Mouse (Mus musculus) erythroblast, embryonic 14.5 days (primary cell): Measurements from ENCODE around the gene Ltbp1. TPM values are rescaled to one million over a fixed set of nuclear protein-coding genes. Genes with fewer than 3 reads are reported as not detected.

ENCODE experiments used
- H3K27me3 ChIP-seq: 2 replicates; pipeline ENCODE4 v1.6.1; 2012; ENCODE audit warnings: inconsistent platforms; ENCODE audit not compliant: control insufficient read depth
- H3K36me3 ChIP-seq: 2 replicates; pipeline ENCODE4 v1.6.1; 2012; ENCODE audit warnings: mild to moderate bottlenecking, inconsistent platforms; ENCODE audit not compliant: control insufficient read depth
- H3K4me1 ChIP-seq: 2 replicates; pipeline ENCODE4 v1.6.1; 2012; ENCODE audit warnings: inconsistent platforms; ENCODE audit not compliant: control insufficient read depth
- H3K4me3 ChIP-seq: replicated peaks from 2 replicates; pipeline ENCODE3; 2012; ENCODE audit warnings: moderate library complexity, mild to moderate bottlenecking, inconsistent platforms
- H3K9me3 ChIP-seq: 2 replicates; pipeline ENCODE4 v1.6.1; 2012; ENCODE audit warnings: low read length, inconsistent platforms, mixed read lengths; ENCODE audit not compliant: control insufficient read depth
- GATA1 ChIP-seq: IDR thresholded peaks from 2 replicates; pipeline ENCODE4 v1.6.1; 2012; ENCODE audit warnings: low read length, inconsistent platforms, mixed read lengths
- TAL1 ChIP-seq: IDR thresholded peaks from 3 replicates; pipeline ENCODE4 v1.6.1; 2012; ENCODE audit warnings: low read length, inconsistent platforms, mixed read lengths
- polyA plus RNA-seq: library from polyadenylated mRNA; stranded (reverse); fragments of >175 nt; gene quantifications from 2 replicates; pipeline ENCODE4 v1.2.3, GENCODE M21; 2012

Gene Ltbp1
- polyA plus RNA-seq, 1 experiment = 0.06 TPM

DNA sequence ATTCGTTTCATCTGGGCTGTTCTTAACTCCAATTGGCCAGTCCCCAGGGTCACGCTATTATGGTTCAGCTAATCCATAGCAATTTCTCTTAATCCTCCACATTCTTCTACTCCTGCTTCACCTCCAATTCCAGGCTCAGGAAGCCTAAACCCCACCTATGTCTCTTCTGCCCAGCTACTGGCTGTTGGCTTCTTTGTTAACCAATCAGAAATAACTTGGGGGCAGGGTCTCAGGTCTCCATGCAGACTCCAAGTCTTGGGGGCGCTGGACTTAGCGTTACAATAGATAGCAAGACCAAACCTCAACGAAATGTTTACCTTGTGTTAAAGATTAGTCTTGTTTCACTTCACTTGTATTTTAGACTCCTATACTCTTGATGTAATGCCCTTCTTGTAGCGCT lies 85.2 kb downstream of the Ltbp1 start:
- H3K27me3 ChIP-seq = no peaks in the 10 kb centered on the region
- no peak for TF ChIP-seq TAL1
- no peak for TF ChIP-seq GATA1
- no peaks in the 10 kb centered on the region for H3K9me3 ChIP-seq
- H3K4me1 ChIP-seq = no peaks in the 10 kb centered on the region
- no peak overlapping the region for H3K4me3 ChIP-seq
- H3K36me3 ChIP-seq = no peaks in the 10 kb centered on the region

DNA sequence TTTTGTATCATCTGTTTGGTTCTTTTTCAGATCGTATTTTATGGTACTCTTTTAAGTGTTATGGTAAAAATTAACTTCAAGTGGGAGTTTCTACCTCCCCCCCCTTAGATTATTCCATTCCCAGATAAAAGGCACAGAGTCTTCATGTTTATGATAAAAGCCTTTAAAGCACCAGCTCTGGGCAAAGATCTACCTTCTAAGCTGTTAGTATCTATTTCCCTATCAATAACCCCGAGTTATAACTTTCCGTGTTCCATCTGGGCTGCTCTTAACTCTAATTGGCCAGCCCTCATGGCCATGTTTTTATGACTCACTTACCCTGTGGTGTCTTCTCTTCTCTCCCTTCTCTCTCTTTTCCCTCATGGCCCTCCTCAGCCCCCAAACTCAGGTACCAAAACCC lies 88.2 kb downstream of the Ltbp1 start:
- Histone ChIP-seq H3K9me3 (no peaks in the 10 kb centered on the region), H3K4me1 (no peaks in the 10 kb centered on the region), H3K27me3 (no peaks in the 10 kb centered on the region), H3K36me3 (no peaks in the 10 kb centered on the region), H3K4me3 (no peak overlapping the region)
- TF ChIP-seq GATA1 = no peak
- TF ChIP-seq TAL1 = no peak

DNA sequence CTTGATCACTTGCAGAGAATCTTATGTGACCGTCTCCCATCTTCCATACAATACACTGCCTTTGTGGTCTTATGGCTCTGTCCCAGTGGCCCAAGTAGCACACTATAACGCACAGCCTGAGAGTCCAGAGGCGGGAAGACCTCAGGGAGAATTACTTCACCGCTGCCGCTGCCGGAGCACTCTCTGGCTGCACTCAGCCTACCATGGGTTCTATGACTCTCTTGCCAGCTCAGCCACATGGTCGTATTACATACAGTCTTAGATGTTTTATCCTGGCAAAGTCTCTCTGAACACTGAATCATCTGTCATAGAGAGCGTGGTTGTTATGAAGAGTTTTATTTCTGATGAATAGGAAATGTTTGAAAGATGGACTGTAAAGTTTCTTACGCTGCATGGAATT lies 89.2 kb downstream of the Ltbp1 start:
- no peaks in the 10 kb centered on the region for H3K27me3 ChIP-seq
- H3K4me1 ChIP-seq = no peaks in the 10 kb centered on the region
- H3K4me3 ChIP-seq = no peak overlapping the region
- H3K36me3 ChIP-seq = no peaks in the 10 kb centered on the region; the same call in 1 of the 2 replicates
- no peak for TF ChIP-seq TAL1
- TF ChIP-seq GATA1 = no peak
- no peaks in the 10 kb centered on the region for H3K9me3 ChIP-seq

DNA sequence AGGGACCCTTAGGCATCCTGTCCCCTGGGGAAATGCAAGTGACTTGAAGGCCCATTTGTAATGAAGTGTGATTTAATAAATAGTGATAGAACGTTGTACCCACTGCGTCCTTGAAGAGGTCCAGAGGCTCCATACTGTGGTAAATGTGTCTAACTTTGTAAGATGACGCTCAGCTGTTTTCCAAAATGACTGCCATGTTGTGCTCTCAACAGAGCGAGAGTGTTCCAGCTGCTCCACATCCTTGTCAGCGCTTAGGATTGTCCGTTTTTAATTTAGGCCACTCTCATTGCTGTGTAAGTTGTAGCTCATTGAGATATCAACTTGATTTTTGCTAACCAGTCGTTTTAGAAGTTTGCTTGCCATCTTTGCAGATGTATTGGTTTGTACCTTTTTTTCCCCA lies 91.4 kb downstream of the Ltbp1 start:
- Histone ChIP-seq H3K4me1 (peaks cover 4% of the 10 kb centered on the region), H3K36me3 (peaks cover 5% of the 10 kb centered on the region), H3K9me3 (no peaks in the 10 kb centered on the region), H3K27me3 (no peaks in the 10 kb centered on the region), H3K4me3 (no peak overlapping the region)
- TF ChIP-seq TAL1 (no peak), GATA1 (no peak)

DNA sequence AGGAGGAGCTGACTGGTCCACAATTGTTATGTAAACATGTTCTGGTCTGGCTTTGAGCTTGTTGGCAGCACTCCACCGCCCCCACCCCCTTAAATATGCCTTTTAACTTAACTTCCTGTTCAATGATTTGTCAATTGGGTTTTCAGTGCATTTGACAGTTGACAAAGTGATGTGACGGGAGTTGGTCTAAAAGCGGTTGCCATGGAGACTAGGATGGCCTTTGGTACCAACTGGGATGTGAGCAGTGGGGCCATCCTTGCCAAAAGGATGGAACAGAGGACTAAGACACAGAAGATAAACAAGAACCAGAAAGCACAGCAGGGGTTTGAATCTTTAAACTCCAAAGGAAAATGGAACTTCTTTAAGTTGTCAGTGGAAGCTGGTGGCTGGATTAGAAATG lies 92.0 kb downstream of the Ltbp1 start:
- H3K4me1 ChIP-seq = peaks cover 4% of the 10 kb centered on the region
- H3K4me3 ChIP-seq = no peak overlapping the region
- TF ChIP-seq TAL1 (no peak), GATA1 (no peak)
- H3K27me3 ChIP-seq = no peaks in the 10 kb centered on the region
- no peaks in the 10 kb centered on the region for H3K9me3 ChIP-seq
- H3K36me3 ChIP-seq = peaks cover 5% of the 10 kb centered on the region

DNA sequence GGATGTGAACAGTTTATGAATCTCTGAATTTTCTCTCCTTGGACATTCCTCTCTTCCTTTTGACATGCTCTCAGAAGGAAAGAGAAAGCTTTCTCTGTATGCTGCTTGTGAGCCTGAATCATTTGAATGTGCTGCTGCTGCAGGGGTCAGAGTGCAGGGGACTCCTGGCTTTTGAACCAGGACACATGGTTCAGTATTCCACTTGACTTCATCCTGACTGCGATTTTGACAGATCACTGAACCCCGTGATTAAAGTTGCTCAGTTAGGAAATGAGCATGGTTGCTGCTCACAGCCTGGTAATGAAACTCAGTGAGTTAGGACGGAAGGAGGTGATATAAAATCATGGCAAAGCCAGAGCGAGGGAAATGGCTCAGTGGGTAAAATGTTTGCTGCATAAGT lies 95.8 kb downstream of the Ltbp1 start:
- H3K36me3 ChIP-seq = peaks cover 5% of the 10 kb centered on the region
- no peaks in the 10 kb centered on the region for H3K27me3 ChIP-seq
- TF ChIP-seq TAL1 (no peak), GATA1 (no peak)
- H3K4me3 ChIP-seq = no peak overlapping the region
- peaks cover 4% of the 10 kb centered on the region for H3K4me1 ChIP-seq
- no peaks in the 10 kb centered on the region for H3K9me3 ChIP-seq

DNA sequence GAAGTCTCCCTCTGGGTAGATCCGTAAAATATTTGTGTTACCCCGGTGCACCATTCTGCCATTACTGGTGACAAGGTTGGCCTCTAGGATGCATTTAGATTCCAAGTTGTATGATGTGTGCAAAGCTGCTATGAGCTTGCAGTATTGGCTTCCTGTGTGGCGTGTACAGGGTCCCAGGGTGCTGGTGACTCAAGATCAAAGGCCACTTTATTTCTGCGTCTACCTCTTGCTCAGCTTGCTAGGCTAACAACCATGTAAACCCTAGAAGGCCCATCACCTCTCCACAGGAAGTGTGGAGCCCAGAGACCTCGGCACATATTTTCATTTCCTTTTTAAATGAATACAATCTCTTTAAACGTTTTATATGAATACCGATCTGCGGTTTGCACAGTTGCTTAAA lies 96.6 kb downstream of the Ltbp1 start:
- Histone ChIP-seq H3K4me1 (peaks cover 4% of the 10 kb centered on the region), H3K27me3 (no peaks in the 10 kb centered on the region), H3K9me3 (no peaks in the 10 kb centered on the region), H3K36me3 (peaks cover 5% of the 10 kb centered on the region), H3K4me3 (no peak overlapping the region)
- TF ChIP-seq GATA1 (no peak), TAL1 (no peak)

DNA sequence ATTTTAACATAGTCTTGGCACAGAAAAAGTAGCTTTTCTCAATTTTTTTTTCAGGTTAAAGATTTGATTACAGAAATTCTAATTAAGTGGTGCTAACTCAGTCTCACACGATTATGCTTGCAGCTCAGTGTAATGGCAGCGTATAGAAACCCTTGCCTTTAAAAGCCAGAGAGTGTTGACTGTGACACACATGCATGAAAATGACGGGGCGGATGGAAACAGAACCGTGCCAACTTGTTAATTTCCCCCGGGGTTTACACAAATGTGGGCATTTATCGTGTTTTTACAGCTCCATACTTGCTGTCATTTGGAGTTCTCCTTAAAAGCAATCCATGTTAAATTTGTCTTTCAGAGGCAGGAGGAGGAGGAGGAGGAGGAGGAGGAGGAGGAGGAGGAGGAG lies 102.0 kb downstream of the Ltbp1 start:
- TF ChIP-seq TAL1 (no peak), GATA1 (no peak)
- Histone ChIP-seq H3K4me1 (no peaks in the 10 kb centered on the region), H3K9me3 (no peaks in the 10 kb centered on the region), H3K4me3 (no peak overlapping the region), H3K27me3 (no peaks in the 10 kb centered on the region), H3K36me3 (no peaks in the 10 kb centered on the region)

DNA sequence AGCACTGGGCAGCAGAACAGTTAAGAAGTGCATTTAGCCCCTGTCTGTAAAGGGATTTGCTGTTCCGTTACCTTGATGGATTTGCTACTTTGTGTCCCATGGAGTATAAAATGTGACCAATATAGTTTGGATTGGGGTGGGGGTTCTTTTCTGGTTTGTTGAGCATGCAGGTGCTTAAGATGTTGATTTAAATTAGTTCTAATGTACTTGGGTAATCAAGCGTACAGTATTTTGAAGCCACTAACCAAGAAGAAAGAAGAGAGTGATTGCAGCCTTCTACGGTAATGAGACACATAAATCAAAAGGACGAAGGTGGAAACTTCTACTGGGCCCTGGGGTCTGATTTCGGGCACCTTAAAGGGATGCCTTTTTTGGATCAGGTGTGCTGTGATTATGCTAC lies 102.5 kb downstream of the Ltbp1 start:
- TF ChIP-seq TAL1 = no peak
- TF ChIP-seq GATA1 = no peak
- peaks cover under 1% of the 10 kb centered on the region; the same call in 1 of the 2 replicates for H3K4me1 ChIP-seq
- H3K4me3 ChIP-seq = no peak overlapping the region
- H3K27me3 ChIP-seq = no peaks in the 10 kb centered on the region
- no peaks in the 10 kb centered on the region for H3K36me3 ChIP-seq
- H3K9me3 ChIP-seq = no peaks in the 10 kb centered on the region

DNA sequence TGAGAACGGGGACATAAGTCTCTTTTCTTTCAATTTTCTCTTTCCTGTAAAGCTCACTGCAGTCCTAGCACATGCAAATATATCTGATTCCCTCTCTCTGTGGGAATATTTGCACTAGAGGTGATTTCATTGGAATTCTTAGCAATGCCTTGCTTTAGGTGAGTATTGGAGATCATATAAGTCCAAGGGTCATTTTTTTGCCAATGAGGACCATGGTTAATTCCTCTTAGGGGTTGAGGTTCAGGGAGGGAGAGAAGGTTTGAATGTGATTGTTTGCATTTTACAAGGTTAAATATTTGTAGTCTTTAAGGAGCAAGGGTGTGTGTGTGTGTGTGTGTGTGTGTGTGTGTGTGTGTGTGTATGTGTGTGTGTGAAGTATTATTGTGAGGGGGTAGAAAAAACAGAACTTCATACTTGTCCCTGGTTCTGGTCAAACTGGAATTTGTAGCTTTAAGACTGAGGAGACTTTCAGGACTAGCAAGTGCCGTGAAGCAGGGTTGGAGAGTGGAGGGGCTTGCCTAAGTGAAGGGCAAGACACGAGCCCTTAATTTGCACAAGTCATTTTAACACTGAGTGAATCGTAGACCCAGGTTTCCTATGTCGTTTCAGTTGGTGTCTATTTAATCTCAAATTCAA lies 103.8 kb downstream of the Ltbp1 start:
- Histone ChIP-seq H3K4me1 (peaks cover 1% of the 10 kb centered on the region; the same call in 1 of the 2 replicates), H3K36me3 (no peaks in the 10 kb centered on the region), H3K9me3 (no peaks in the 10 kb centered on the region), H3K4me3 (no peak overlapping the region), H3K27me3 (no peaks in the 10 kb centered on the region)
- TF ChIP-seq TAL1 (no peak), GATA1 (no peak)
